Mouse (Mus musculus): ENCODE data around the gene Stk32b.

DNA sequence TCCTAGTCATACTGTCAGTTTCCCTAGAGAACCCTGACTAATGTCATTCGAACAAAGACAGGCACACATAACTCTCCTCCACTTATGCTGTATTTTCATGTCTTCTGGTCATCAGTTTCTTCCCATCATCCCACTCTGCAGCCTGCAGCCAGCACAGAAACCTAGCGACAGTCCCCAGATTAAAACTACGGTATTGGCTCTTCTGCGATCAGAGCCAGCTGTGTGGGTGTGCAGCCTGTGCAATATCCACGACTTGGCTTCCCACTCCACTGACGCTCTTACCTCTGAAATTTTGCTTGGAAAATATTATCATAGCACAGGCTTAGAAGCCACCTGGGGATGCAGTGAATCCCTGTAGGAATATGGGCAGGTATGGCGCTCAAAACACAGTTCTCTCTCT, 19.7 kb downstream of the Stk32b start:
- TF ChIP-seq MAX (IDR thresholded peaks at IDR 0.05), result no peak
- no peak for TF ChIP-seq CTCF (IDR thresholded peaks at IDR 0.05; ENCODE audit: control insufficient read depth, insufficient read depth, insufficient read length)
- no peak for TF ChIP-seq CEBPB (IDR thresholded peaks at IDR 0.05; ENCODE audit: low read depth)
- TF ChIP-seq USF1 (IDR thresholded peaks at IDR 0.05; ENCODE audit: low read depth), result no peak

Measured in C2C12 (cell line).